Mouse (Mus musculus) Muller cell, postnatal 12 days (primary cell): ENCODE measurements around the gene Armc9.
A peak's percentile ranks its signal among the peaks of the same experiment; 100 is the strongest.

Experiments
- DNase-seq: peaks from one replicate; pipeline ENCODE4 v3.0.0-alpha.2; 2015; ENCODE audit errors: inconsistent ontology term

The Armc9 gene

DNA sequence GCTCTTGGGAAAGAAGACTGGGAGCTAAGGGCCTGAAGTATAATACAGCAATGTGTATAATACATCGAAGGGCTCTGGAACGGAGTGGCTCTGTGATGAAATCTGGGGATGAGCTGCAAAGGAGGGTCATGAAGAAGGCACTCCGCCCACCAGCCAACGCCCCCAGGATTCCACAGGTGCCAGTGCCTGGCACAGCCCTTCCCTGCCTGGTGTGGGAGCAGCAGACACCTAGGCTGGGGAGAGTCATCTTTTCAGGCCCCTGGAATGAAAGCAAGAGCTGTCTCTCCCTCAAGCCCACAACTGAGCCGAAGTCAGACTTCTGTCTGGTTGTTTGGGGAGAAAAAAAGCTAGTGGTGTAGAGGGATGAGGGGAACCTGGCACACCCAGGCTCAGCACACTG lies 122.5 kb downstream of the Armc9 start:
- no peak for DNase-seq

DNA sequence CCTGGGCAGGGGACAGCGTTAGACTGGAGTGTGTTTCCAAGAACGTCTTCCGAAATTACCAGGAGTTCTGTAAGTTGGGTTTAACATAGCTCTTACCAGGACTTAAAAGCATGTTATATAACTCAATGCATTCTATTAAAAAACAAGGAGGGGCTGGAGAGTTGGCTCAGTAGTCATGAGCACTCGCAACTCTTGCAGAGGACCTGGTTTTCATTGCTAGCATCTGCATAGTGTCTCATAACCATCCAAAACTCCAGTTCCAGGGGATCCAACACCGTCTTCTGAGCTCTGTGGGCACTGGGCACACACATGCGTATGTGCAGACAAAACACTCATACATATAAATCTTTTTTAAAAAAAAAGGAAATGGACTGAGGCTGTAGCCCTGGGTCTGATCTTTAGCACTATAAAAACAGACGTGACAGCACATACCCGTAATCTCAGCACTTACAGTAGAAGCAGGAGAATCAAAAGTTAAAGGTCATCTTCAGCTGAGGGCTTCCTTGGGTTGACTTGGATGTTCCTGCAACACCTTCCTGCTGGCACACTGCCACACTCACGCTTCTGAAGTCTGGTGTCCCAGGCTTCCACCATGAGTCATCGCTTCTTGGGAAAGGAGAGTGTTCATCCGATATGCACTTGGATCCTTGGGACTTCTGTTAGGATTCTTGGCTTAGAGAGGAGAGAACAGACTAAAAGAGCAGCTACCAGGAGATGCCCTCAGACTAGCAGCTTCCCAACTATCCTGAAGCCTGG lies 127.4 kb downstream of the Armc9 start:
- no peak for DNase-seq

DNA sequence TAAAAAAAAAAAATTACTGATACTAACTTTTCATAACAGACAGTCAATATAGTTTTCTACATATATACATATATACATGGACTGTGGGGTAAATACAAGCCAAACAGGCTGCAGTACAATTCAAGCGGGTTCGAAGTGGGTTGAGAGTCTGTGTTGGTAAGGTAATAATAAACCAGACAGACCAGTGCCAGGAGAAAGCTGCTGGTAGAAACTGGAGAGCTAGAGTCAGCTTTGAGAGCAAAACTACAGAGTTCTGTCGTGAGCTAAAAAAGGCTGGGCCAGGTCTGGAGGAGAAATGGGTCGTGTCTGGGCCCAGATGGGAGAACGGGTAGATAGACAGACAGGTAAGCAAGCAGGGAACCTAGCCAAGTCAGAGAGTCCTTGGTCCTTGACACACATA lies 129.5 kb downstream of the Armc9 start:
- no peak for DNase-seq

DNA sequence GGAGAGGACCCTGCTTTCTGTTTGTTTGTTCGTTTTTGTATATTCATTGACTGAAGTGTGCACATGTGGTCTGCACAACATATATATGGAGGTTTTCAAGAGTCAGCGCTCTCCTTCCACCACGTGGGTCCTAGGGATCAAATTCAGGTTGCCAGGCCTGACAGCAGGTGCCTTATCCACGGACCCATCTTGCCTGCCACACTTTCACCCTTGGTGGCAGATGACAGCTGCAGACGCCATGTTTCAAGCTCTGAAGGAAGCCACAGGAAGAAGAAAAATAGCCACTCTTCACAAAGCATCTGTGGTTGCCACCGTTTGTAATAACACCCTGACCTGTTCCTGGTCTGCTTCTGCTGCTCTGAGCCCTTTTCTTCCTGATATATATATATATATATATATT lies 130.7 kb downstream of the Armc9 start:
- DNase-seq, result no peak

DNA sequence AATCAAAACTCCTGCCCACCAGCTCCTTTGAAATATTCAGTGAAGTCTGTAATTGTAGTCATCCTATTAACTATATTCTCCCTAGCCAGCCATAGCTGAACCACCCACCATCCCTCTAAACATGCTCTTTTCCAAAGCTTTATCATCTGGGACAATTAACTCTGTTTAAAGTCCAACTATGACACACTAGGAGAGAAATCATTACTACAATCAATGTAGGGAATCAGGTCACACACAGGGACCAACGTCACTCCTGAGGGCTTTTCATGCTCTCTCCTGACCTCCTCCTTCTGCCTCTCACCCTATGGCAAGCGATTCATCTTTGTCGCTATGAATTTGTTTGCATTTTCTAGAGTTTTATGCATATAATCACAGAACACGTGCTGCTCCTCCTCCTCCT lies 132.9 kb downstream of the Armc9 start:
- no peak for DNase-seq

DNA sequence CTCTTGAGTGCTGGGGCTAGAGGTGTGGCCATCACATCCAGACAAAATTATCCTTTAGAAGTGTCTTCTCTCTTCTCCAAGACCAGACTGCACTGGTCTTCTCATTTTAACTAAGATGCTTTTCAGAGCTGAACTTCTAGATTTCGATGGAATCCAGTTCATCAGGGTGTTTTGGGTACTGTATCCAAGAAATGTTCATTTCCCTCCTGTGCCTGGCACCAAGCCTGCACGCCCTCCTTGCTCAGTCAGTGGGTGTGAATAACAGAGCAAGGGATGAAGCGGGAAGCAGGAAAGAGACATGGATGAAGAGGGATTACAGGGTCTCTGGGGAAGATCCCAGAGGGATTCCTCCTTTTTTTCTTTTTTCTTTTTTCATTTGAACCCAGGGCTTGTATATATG lies 135.9 kb downstream of the Armc9 start:
- DNase-seq, result no peak

DNA sequence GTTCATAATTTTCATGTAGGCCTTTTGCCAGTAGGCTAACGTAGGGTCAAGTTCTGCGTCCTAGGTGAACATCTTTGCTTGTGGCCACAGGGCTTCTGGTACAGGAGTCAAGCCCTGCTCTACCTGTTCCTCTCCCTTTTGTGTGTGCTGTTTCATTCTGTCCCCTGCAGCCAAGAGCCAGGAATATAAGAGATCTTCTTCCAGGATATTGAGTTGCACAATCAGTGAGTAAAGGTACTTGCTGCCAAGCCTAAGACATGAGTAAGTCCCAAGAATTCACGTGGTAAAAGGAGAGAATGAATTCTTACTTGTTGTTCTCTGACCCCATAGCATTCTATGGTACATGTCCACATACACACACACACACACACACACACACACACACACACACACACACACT lies 138.5 kb downstream of the Armc9 start:
- DNase-seq, result no peak

DNA sequence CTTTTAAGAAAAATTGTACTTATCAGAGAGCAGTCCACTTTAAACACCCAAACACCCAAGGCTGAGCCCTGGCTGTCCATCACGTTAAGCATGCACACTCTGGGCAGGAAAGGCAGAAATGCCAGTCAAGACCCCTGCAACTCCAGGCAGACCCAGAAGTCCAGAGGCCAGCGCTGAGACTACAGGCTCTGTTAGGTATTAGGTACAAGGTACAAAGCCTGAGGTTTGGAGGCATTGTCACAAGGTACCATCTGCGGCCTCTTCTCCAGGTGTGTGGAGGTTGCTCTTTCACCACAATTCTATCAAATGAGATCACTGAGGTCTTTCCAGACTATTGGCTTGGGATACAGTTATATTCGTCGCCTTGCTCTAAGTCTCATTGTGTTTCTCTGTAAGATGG lies 139.3 kb downstream of the Armc9 start:
- no peak for DNase-seq

DNA sequence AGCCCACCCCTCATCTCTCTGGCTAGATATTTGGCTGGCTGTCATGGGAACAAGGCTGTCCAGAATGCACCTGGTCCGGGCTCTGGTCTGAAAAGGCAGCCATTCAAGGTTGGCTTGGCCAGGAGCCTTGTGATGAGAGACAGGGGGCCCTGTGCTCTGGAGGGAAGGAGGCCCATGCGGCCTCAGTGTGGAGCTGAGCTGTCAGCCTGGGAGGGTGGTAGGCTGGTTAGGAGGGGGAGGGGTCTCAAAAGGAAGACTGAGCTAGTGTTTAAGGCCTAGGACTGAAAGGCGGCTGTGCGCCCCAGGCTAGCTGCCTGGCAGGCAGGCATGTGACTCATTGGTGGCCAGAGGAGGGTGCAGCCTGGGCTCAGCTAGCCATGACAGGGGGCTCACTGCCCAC lies 139.9 kb downstream of the Armc9 start:
- DNase-seq, result no peak

DNA sequence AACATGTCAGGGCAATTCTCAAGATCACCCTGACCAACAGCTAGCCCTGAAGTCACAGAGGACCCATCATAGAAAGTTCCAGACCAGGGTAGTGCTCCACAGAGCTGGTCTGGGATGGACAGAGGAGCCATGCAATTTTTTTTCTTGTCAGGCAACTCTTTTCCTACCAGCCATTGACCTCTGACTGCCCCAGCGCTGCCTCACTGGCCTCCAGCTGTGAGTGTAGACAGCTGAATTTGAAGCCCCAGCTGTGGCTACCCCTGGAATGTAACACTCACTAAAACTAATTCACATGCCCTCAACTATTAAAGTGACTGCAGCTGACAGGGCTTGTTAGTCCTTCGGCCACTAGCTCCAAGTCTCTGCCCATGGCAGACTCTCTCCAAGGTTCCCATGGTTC lies 145.5 kb downstream of the Armc9 start:
- DNase-seq, result no peak

DNA sequence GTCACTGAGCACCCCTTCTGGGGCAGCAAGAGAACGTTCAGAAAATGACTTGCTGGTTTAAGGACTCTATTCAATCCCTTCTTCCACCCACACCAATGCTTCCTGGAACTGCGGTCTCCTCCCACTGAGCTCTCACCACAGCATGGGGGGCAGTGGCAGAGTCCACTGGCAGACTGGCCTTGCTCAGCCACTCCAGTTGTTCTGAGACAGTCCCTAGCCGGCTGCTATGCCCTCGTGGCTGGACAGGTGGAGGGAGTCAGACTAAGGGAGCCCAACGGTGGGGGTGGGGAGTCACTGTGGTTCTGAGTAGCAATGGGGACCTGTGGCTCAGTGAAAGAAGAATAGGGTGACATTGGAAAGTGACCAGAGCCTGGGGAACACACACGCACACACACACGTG lies 146.2 kb downstream of the Armc9 start:
- no peak for DNase-seq

DNA sequence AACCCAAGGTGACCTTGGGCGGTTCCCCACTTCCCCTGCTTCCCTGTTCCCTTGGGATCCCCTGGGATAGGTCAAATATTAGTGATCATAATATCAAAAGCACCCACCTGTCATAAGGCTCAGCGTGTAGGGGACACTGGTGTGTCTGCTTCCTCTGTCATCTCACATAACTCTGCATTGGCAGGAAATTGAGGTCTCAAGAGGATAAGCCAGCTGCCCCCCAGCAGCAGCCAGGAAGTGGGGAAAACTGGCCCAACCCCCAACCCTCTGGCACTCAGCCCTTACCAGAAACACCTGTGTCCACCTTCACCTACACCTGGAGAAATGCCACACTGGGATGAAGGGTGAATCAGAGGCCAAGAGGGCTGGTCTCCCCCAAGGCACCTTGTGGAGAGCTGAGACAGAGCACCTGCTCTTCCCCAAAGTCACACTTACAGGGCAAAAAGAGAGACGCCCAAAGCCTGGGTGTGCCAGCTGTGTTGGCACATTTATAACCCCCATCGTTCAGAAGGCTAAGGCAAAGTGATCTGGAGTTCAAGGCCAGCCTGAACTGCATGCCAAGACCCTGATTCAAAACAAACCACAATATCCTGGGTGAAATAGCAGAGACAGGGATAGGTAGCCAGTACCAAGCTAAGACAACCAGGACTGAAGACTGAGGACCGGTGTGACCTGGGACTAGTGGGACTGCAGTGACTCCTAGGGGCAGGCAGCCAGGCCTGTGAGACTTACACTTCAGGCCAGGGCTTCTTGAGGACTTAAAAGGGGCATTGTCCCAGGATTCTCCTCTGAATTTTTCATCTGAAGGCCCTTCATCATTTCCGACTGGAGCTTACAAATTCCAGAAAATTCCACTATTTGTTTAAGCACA lies 146.9 kb downstream of the Armc9 start:
- no peak for DNase-seq

DNA sequence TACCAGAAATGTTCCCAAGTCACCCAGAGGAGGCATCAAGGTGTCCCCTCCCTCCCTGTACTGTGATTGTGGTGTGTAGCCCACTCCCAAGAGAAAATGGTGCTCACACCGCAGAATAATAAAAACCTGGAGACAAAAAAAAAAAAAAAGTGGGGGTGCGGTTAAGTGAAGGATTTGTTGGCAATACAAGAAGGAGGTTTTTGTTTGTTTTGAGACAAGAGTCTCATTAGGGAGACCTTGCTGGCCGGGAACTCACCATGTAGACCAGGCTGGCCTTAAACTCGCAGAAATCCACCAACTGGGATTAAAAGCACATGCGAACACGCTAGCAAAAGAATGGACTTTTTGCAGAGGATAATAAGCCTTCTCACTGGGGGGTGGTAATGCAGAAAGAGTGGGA lies 148.0 kb downstream of the Armc9 start, which contains the start of gene B3gnt7:
Gene B3gnt7, plus strand, starts transcription at position 301 of the 400 bp plus-strand sequence.
- no peak for DNase-seq

DNA sequence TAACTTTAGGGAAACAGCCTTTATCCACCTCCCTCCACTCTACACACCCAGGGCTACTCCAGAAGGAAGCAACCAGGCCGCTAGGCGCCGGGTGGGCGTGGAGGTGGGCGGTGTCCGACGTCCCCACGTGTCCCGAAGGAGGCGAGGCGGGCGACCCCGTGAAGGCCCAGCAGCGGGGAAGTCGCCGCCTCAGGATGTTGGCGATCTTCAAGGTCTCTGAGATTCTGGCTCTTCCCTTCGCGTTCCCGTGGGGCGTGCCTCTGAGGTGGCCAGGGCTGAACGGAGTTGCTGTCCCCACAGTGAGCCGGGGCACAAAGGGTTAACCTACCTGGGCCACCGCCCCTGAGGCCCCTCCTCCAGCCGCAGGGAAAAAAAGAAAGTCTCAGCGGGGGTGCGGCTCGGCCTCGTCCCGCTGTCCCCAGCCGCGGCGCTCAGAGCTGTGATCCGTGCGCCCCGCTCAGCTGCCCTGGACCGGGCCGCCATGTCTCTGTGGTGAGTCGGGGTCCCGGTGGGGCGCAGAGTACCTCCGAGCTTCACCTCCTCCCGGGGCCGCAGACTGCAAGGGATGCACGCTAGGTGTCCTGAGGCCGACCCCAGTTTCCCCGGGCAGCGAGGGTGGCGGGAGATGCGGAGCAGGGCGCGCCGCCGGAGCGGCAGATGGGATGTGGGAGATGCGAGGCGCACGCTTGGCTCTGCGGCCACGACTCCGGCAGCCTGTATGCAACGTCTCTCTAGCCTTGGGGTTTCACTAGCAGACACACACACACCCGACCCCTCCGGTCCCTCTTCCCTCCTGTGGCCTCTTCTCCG lies 148.7 kb downstream of the Armc9 start:
- DNase-seq, result peak; percentile 58

DNA sequence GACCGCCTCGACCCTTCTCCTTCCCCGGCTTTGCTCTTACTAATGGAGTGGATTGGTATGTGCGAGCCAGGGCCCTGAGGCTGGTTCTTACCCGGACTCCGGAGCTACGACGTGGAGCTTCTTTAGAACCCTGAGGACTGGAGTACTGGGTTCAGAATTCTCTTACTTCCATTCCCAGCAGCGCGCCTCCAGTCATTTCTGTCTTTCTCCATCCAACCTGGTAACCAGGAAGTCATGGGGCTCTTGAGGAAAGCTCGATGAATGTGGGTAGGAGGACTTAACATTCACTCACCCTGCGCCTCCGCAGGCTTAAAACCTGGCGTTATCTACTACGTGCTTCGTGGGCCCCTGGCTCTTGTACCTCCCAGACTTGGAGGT lies 149.3 kb downstream of the Armc9 start:
- DNase-seq, result no peak

DNA sequence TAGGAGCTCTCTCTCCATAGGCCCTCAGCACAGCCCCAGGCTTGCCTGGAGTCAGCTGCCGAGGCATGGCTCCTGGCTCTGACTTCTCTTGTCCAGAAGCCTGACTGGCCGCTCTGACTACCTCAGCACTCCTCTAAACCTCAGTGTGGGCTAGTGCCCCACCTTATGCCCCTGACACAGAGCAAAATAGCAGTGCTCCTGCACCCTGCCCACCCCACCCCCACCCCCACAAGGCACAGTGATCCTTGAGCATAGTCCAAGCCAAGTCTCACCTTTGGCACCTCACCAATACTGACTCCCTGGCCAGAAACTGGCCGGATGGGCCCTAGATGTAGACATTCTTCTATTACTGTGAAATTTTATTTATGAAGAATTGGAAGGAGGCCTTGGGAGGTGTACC lies 152.1 kb downstream of the Armc9 start:
- DNase-seq, result no peak

DNA sequence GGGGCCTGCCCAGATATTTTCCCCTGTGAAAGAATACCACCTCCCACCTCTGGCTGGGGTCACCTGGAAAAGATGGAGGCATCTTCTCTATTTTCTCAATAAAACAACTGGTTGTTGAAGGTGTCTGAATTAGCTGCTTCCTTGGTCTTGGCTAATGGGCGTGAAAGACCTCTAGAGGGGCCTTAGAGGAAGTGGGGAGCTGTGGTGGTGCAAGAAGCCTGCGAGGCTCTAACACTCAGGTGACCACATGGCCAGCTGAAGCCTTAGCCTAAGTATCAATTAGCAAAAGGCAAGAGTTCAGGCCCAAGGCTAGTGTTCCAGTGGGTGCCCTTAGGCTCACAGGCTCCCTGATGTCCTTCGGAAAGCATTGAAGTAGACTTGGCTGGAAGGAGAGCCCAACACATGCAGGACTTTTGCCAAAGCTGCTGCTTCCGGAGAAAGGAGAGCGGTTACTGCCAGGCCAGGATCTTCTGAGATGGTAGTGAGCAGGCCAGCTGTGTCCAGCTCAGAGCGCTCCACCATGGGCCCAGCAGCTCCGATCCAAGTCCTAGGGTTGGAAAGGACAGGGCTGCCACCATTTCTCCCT lies 152.7 kb downstream of the Armc9 start:
- DNase-seq, result no peak

DNA sequence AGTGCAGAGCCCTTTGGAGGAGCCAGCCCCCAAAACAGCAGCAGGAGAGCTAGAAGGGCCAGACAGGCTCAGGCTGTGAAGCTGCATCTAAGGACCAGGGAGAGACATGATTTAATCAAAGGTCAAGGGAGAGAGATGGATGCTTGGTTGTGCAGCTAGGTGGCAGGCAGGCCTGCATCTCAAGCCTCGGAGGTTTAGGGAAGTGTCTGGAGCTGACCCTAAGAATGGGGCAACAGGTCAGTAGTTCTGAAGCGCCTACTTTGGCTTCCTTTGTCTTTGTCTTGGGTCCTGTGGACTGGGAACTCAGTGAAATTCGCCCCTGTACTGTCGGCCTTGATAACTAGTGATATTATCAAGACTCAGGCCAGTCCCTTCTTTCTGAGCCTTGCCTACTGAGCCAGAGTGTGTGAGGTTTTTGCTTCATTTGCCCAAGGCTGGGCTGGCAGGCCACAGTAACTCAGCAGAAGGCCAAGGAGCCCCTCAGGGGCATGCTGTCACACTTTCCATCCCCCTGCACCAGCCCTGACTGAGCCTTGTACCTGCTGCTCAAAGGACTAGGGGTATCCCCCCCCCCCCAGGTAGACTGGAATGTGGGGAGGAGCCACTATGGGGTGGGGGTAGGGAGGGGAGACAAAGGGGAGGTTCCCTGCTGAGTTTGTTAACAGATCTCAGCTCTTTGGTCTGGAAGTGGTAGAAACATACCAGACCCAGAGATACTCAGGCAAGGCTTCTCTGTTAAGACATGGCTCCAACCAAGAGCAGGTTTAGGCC lies 153.5 kb downstream of the Armc9 start:
- DNase-seq, result no peak

DNA sequence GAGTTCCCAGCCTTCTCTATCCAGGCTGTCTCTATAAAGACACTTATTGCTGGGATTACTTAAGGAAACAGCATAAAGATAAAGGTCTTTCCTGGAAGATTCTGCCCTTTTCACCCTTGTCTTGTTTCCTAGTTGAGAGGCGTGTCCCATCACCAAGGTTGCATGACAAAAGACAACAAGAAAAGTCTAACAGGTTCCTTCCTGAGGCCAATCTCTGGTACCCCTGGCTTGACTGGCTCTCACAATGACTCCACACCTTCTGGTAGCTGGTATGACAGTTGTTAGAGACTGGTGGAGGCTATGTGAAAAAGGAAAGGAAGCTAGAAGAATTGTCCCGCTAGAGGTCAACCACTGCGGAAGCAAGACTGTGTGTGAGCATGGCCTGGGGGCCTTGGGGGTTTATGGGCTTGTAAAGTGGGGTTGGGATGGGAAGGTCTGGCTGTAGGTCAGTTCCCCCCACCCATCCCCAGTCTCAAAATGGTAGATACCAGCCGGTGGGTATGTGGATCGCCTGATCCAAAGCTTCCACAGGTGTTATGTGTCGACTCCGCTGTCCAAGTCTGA lies 154.8 kb downstream of the Armc9 start:
- DNase-seq, result no peak

DNA sequence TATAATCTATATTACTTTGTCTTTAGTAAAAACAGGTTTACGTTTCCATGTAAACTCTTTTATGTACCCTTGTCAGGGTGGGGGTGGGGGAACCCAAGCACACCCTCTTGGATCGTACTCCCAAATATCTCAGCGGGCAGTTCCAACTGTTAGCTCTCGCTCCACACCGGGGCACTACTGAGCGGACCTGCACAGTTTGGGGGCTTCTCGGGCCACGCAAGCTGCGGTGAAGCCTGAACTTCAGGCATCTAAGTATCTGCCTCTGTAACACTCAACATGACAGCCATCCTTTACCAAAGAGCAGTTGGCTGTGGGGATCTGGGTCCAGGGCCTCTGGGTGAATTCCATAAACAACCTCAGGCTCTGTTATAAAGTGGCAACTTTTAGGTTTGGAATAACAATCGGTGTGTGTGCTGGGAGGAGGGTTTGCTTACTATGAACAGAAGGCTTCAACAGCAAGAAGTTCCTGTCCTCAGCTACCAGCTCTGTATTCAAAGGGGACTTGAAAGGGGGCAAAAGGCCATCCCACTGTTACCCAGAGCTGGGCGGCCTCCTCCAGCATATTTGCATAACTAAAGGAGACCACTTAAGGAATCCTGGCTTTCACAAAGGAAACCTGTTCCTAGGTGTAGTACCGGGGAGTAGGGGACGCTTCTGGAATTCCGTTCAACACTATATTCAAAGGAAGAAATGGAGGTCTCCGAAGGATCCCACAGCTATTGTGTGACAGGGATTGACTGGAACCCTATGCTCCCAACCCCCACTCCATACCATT lies 156.1 kb downstream of the Armc9 start:
- no peak for DNase-seq
